Mouse (Mus musculus): ENCODE results near the gene Flywch1.

GRCm38 (mm10) chr17:23762976-23763375, 8.4 kb downstream of the Flywch1 start:
- TF ChIP-seq CTCF (IDR thresholded peaks at IDR 0.05; ENCODE audit: low read depth) (no peak), EP300 (optimal IDR thresholded peaks at IDR 0.05) (no peak)
